Mouse (Mus musculus) spleen, postnatal 36 days (tissue): ENCODE results near the gene Fabp3.

Source experiments
- DNase-seq, 2 experiments: peaks; one replicate each; pipeline ENCODE4 v3.0.0; 2022; ENCODE audit warnings: low spot score in 2 of 2, mixed read lengths in 1 of 2

Fabp3 gene

DNA sequence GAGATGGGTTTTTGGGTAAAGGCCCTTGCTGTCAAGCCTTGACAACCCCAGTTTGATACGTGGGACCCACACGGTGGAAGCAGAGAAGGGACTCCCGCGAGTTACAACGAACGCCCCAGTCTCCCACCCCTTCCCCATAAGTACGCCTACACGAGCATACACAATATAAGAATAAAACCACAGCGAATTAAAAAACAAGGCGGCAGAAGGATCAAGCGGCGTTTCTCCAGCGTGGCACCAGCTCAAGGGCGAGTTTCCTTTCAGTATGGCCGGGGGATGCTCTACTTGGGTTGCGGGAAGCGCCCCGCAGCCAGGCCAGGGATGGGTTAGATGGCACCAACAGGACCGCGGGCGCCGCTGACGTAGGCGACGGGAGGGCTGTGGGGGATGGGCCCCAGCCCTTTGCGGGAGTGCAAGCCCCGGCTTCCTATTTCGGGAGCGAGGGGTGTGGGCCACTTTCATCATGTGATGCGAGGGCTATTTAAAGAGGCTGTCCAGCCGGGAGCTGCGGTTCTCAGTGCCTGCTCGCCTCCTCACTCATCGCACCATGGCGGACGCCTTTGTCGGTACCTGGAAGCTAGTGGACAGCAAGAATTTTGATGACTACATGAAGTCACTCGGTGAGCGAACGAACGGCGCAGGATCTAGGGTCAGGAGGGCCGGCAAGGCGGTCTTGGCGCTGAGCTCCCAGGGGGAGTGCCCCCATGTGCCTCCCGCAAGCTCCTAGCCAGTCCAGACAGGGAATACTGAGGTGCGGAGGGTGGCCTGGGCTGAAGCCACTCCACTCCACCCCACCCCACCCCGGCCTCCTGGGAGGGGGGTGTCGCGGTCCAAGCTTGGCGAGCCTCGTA lies at the start of gene Fabp3, which contains the start of gene Gm10570:
TSS of gene Fabp3 (plus strand) at position 365 of the 851 bp plus-strand sequence.
TSS of gene Gm10570 (minus strand) at position 444 of the 851 bp plus-strand sequence.
- DNase-seq = no peak

DNA sequence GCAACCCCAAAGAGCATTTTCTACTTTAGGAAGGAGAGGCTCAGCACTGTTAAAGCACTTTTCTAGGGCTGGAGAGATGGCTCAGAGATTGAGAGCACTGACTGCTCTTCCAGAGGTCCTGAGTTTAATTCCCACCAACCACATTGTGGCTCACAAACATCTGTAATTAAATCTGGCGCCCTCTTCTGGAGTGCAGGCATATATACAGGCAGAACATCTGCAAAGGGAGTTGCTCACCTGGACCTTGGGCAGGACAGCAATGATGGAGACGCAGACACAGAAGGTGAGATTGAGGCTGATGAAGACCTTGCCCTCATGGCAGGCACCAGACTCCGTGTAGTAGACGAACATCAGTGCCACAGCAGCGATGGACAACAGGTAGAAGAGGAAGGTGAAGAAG lies 48.0 kb upstream of the Fabp3 start:
- DNase-seq = no peak

DNA sequence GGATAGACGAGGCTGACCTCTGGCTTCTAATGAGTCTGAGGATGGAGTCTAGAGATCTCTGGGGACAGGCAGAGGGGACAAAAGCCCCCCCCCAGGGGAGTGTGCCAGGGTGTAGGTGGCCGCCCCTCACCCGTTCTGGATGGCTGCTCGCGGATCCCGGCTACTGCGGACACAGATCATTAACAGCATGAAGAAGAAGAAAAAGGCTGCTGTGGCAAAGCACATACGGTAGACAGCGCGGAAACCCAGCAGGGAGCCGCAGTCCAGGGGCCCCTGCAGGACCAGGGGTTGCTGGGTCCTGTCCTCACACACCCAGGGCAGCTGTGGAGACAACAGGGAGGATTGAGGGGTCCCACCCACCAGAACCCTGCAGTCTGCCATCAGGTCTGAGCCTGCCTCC lies 44.3 kb upstream of the Fabp3 start:
- no peak for DNase-seq

DNA sequence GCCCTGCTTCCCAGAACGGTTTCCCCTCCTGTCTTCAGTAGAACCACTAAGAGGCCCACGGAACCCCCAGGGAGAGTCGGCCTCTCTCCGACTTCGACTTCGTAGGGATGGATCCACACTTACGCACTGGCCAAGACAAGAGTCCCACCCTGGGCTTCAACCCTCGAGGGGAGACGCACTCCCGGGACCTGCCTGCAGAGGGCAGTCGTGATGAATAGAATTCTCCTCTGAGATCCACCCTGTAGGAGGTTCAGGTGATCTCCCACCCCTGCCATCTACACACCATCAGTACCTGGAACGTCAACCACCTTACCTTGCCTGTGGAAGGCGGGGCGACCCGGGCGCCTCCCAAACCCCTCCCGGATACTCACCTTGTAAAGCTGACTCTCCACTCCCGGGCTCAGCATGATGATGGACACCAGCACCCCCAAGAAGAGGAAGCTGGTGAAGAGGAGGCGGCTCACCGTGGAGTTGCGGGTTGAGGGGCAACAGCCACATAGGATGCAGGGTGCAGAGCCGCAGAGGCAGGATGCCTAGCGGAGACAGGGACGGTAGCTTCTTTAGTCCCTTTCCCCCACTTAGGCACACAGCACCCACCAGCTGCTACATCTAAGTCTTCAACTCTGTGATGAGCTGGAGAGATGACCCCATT lies 43.6 kb upstream of the Fabp3 start:
- DNase-seq = peak; percentile 19 to 38

DNA sequence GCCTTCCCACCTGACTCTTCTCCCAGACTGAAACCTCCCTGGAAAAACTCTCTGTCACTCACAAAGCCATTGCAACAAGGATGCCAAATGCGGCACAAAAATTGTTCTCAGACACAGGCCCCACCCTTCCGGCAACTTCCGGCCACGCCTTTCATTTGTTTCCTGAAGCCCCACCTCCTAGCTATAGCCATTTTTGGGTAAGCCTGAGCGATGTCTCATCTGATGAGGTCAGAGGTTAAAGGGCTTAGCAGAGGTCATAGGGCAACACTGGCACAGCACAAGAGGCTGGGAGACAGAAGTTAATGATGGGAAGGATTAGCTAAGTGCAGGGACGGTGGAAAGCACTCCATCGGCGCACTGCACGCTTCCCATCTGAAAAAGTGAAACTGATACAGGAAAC lies 41.8 kb upstream of the Fabp3 start:
- no peak for DNase-seq

DNA sequence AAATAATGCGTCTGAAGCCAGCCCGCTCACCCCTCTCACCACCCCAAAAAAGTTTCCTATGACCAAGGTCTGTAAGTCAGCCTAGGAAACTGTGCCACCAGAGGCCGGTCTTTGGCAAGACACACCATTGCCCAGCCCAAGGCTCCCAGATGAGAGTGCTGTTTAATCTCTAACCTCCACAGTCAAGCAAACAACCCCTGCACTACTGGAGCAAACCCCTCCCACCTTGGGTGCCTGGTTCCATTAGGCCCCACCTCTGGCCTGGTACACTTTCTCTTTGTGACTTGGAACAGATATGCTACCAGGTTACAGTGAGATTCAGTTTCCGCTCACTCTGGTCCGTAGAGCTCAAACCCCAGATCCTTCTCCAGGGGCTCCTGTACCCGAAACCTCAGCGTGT lies 41.3 kb upstream of the Fabp3 start:
- peak in 1 of 2 experiments; percentile 10 for DNase-seq

DNA sequence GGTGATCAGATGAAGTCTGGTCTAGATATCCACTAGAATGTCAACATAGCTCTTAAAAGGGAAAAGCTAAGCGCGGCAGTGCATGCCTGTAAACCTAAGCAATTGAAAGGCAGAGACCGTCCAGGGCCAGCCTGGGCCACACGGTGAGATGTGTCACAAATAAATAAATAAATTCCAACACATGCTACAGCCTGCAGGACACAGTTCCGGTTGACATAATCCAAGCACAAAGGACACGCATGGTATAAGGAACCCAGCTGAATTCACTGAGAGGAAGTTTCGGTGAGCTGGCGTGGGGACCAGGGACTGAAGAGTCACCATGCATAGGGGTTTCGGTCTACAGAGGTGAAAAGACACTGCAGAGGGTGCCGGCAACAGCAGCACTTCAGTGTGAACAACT lies 39.7 kb upstream of the Fabp3 start:
- DNase-seq = no peak

DNA sequence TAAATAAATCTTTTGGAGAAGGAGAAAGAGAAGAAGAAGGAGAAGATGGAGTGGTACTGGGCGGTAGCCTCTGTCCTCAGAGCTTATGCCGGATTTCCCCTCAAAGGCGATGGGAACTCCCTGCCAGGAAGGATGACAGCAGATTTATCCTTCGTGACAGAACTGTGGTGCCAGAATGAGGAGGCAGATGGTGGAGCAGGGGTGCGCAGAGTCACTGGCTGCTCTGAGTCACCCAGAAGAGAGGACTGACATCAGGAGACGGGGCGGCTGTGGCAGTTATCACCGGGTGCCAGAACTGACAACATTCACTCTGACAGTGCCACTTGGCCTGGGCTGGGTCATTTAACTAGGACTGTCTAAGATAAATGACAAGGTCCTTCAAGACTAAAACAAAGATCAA lies 38.3 kb upstream of the Fabp3 start:
- peak; percentile 9 to 18 for DNase-seq

DNA sequence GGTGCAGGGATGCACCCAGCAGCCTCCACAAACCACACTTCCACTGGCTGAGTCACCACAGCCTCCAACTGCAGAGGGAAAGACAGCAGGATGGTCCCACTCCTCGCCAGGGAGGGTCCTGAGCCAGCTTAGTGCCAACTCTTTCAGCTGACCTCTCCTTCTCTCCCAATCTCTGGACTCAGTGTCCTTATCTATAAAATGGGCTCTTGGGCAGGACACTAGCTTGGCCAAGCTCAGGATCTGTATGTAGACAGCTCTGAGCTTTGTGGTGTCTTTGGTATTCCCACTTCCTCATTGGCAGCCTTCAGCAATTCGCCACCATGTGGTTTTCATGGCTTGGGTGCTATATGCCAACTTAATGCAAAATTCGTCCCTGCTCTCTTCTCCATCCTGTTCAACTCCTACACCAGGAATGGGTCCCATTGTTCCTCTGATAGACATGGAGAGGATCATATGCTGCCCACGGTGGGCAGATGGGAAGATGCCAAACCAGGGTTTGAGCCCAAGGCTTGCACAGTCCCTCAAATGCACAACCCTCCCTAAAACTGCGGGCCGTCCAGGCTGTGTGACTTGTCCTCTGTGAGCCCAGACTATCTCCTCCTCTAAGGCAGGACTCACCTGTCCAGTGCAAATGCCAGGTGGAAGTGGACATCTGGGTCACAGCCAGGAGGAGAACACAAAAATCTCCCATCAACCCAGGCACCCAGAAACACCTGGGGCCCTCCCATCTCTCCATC lies 37.6 kb upstream of the Fabp3 start:
- no peak for DNase-seq

DNA sequence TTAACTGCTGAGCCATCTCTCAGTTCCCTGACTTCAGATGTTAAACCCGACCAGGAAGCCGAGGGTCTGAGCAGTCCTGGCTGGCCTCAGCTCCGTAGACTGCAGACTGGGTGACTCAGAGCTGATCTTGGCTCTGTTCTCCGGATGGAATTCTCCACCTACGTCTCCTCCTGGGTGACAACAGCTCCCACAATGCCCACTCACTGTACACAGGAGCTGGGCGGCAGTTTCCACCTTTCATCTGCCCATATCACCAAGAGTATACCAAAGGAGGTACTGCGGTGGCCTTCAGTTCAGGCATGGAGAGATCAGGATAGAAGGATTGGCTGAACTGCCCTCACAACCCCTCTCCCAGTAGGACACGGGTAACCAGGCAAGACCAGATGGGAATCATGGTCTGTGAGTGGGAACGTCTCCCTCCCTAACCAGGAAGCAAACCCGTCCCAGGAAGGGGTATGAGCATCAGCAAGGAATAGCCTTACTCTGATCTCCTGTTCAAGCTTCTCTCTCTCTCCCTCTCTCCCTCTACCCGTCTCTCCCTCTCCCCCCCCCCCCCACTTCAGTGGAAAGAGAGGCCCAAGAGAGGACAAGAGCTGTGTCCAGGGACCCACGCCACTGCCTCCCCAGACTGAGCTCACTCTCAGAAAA lies 34.6 kb upstream of the Fabp3 start:
- no peak for DNase-seq

DNA sequence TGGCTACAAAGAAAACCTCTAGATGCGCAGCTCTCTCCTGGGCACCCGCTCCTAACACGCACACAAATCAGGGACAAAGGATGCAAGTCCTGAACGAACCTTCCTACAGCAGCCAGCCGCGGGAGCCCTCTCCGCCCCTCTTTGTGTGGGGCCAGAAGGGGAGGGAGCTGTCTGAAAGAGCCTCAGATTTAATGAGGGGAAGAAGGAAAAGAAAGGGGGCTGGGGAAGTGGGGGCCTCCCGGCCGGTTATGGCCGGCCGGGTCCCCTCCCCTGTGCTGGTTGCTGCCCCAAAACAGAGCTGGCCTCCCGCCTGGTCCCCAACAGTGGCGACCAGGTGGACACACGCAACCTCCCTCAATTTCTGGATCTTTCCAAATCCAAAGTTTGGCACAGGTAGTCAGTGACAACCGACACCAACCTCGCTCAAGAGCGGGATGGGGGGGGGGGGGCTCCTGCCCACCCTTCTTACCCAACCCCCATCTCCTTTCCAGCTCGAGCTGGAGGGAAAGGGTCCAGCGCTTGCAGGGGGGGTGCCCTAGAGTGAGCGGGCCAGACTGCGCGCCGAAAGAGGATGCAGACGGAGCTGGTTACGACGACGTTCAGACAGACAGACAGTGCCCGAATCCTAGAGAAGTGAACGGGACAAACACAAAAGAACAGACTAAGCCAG lies 33.9 kb upstream of the Fabp3 start:
- no peak for DNase-seq

DNA sequence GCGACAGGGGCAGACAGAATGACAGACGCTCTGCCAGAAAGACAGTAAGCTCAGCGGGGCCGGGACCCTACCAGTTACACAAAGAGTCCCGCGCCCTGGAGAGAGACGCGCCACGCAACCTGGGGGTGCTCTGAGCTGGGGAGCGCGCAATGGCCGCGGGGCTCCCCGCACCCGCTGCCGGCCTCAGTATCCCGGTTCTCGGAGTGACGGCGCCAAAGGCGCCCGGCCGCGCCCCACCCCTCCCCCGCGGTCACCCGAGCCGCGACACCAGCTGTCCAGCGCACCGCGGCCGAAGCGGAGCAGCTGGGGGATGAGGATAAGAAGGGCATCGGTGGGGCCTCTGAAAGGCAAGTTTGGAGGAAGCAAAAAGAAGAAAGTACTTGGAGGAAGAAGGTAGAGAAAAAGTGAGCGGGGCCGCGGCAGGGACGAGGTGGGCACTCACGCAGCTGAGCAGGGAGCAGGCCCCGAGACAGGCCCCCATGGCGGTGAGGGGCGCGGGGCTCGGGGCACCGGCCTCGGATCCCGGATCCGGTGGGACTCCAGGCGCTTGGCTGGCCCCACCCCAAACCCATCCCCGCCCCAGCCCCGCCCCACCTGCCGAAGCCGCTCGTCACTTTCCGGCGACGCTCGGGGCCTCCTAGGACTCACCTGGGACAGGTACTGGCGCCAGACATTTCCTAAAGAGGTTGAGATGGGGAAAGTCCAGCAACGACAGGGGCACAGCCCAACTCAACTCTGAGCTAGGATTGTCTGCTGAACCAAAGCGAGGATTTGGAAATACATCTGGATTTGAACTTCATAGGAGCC lies 33.2 kb upstream of the Fabp3 start:
- DNase-seq = no peak

DNA sequence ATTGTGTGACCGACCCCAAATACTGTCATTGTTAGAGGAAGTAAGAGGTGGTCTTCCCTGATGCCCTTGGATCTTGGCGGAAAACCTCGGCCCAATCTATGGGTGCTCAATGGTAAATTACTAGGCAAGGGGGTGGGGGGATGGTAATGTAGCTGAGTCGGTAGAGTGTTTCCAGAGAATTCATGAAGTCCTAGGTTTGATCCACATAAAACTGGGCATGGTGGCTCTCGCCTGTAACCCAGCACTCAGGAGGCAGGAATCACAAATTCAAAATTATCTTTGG lies 32.6 kb upstream of the Fabp3 start:
- no peak for DNase-seq

DNA sequence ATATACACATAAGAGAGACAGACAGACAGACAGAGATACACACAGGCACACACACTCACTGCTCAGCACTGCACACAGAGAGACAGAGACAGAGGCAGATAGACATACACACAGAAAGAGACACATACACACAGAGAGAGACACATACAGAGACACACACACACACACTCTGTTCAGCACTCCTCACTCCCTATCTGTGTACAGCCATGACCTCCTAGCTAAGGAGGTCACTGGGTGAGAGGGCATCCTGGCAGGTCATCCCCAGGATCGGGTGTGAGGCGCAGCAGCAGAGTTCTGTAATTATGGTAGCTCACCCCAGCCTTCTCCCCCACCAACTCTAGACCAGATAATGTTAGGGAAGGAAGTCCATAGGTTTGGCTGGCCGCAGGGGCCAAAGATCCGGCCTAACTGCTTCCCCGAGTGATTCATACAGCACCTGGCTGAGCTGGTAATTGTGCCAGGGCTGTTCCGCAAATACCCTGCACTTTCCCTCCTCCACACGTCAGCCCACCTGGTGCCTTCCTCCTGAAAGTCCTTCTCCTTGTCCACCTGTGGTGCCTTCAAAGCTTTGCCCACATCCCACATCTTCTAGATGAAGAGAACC lies 31.7 kb upstream of the Fabp3 start:
- no peak for DNase-seq

DNA sequence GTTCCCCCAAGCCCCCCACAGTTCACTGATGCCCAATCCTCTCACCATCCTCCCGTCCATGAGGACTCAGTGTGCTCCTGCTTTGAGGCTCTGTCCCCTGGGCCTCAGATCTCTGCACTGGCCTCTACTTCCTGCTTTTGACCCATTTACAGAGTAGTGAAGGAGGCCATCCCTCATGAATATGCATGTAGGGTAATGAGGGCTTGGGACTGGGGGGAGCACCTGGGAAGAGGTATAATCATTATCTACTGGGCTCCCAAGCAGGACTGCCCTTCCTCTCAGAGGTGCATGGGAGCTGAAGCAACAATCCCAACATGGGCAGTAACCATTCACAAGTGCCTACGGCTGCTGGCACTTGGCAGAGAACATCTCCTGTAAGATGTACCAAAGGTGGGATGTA lies 29.3 kb upstream of the Fabp3 start, which contains the start of gene Serinc2:
TSS of gene Serinc2 (minus strand) at position 101 of the 400 bp plus-strand sequence.
- no peak for DNase-seq

DNA sequence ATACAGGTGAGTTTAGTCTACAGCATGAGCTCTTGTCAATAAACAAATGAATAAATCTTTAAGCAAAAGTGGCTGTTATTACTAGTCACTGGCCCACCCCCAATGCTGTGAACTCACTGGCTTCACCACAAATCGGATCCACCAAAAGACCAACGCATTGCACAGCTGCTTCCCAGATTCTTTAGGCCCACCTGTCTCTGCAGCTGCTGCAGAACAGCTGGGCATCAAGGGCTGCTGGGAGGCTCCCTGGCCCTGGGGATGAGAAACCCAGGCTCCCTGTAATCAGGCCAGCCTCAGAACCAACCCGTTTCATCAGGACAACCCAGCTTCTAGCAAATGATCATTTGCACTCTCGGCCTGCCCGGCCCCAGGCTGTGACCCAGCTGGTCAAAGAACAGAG lies 25.5 kb upstream of the Fabp3 start:
- no peak for DNase-seq

DNA sequence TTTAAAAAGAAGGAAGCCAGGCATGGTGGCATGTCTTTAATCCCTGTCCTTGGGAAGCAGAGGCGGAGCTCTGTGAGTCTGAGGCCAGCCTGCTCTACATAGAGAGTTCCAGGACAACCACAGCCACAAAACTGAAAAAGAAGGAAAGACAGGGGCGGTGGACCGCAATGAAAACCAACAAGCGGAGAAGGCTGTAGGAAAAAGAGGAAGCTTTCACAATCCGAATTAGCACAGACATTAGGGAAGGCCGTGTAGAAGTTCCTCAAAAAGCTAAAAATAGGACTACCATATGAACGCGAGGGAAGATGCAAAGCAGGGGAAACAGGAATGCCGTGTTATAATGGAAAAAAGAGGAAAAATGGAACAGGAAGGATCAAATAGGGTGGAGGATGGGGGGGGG lies 24.6 kb upstream of the Fabp3 start:
- no peak for DNase-seq

DNA sequence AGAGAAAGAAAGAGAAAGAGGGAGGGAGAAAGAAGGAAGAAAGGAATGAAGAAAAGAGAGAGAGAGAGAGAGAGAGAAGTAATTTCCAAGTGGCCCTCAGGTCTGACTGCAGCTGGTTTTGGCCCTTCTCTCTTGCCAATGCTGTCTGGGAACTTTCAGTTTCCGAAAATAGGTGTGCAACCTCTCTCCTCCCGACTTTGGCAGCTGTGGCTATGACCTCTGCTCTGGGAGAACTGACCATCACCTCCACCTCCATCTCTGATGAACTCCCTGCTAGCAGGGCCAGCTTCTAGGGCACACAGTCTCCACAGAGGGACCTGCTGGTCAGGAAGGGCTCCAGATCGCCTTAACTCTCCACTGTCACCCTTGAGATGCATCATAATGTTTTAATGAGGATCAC lies 21.9 kb upstream of the Fabp3 start:
- DNase-seq = no peak

DNA sequence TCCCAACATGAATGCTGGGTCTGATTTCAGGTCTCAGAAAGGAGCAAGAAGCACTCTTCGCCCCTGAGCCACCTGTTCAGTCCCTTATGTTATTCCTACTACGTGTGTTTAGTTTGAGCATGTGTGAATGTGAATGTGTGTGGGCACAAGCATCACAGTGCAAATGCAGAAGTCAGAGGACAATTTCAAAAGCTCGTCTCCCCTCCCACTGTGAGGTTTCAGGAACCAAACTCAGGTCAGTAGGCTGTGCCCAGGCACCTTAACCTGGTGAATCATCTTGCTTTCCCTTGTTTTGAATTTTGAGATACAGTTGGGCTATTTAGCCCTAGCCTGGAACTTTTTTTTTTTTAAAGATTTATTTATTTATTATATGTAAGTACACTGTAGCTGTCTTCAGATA lies 18.6 kb upstream of the Fabp3 start:
- no peak for DNase-seq

DNA sequence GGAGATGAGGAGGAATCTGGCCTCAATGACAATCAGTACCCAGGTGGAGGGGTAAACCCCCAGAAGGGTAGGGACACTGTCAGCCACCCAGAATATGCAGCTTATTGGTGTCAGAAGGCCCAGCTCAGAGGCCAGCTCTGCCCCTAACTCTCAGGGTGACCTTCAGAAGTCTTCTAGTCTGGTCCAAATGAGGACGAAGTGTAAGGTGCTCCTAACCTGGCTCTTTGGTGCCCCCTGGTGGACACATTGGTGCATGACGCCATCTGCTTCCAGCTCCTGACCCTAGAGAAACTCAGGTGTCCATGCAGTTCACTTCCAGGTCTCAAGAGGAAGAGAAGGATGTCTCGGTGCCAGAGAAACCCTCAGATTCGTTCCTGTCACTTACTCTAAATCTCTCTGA lies 16.1 kb upstream of the Fabp3 start:
- peak; percentile 43 to 46 for DNase-seq
